Mouse (Mus musculus) midbrain, embryonic 10.5 days (tissue): ENCODE measurements at regions not wholly inside any gene's neighbourhood (a gene's known extent, or its start where the extent isn't known, plus 50 kb on each side); places are given as distances from the start of the nearest gene placed in this dataset.

Source experiments
- DNase-seq: peaks from one replicate; pipeline ENCODE4 v3.0.0-alpha.2; 2017; ENCODE audit warnings: low spot score
- H3K27ac ChIP-seq: fragments of 300-500 bp; sonication (generic); replicated peaks from 2 replicates; pipeline ENCODE4 v1.5.1; 2016; ENCODE audit warnings: mild to moderate bottlenecking
- H3K27me3 ChIP-seq: fragments of 300-500 bp; sonication (generic); 2 replicates; pipeline ENCODE4 v1.6.1; 2016; ENCODE audit warnings: low read depth, mild to moderate bottlenecking; ENCODE audit not compliant: poor library complexity, severe bottlenecking
- H3K36me3 ChIP-seq: fragments of 300-500 bp; sonication (generic); 2 replicates; pipeline ENCODE4 v1.6.1; 2016; ENCODE audit warnings: mild to moderate bottlenecking, moderate library complexity
- H3K4me1 ChIP-seq: fragments of 300-500 bp; sonication (generic); 2 replicates; pipeline ENCODE4 v1.6.1; 2016
- H3K4me3 ChIP-seq: fragments of 300-500 bp; sonication (generic); 2 replicates; pipeline ENCODE4 v1.5.1; 2016; ENCODE audit warnings: mild to moderate bottlenecking, moderate library complexity
- H3K9me3 ChIP-seq: fragments of 300-500 bp; sonication (generic); replicated peaks from 2 replicates; pipeline ENCODE4 v1.6.1; 2016; ENCODE audit warnings: mild to moderate bottlenecking
- WGBS: fragments of 180-500 bp; shearing (Covaris S2); methylation state at CpG from one replicate; pipeline ENCODE4 v1.1.7; 2016; 5-methylcytosine and 5-hydroxymethylcytosine counted together

DNA sequence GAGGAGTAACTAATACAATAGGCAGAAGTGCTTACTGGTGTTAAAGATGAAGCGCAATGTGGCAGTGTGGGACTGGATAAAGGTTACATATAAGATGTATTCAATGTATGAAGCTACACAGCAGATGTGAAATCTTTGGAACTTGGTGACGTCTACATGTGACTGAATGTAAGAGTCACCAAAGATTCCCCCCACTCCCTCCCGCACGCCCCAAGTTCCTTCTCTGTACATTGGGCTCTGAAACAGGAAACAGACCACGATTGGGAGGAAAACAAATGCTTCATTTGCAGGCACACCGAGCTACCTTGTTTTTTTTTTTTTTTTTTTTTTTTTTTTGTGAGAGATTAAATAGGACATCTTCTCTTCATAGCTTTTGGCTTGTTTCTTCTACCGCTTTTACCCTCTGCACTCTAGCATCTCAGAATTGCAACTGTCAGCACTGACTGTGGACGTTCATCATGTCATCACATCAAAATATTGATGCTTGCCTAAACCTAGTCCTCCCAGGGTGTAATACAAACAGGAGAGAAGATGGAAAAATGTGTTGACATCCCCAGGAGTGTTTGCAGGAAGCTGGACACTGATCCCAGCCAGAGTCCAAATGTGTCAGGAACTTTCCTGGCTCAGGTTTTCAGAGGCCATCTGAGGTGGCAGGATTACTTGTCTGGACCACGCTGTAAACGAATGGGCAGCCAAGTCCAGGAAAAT is 208.0 kb upstream of the Ccdc122 start:
- DNase-seq, result no peak
- WGBS, result 85% methylated on average over 10 of the region's 10 CpGs
- no peak overlapping the region for H3K27ac ChIP-seq
- H3K4me3 ChIP-seq, result no peak overlapping the region
- no peaks in the 10 kb centered on the region for H3K9me3 ChIP-seq
- no peaks in the 10 kb centered on the region for H3K36me3 ChIP-seq
- no peaks in the 10 kb centered on the region for H3K27me3 ChIP-seq
- H3K4me1 ChIP-seq, result peaks cover 10% of the 10 kb centered on the region

DNA sequence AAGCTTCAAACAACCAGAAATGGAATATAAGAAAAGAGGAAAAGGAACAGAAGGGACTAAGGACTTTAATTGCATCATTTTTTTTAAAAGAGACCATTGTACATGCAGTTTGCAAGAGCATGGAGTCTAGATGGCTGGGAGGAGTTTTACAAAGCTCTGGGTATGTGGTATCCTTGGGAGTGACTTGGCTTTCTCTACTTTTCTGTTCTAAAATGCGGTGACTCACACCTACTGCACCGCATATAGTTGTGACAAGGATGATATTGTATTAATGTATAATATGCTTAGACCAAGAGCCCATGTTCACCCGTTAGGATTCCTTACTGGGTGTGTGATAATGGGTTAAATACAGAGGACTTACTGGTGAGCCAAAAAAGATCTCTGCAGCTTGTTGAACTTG is 212.5 kb upstream of the Ccdc122 start:
- H3K4me1 ChIP-seq, result peaks cover 31% of the 10 kb centered on the region
- H3K27me3 ChIP-seq, result peaks cover 8% of the 10 kb centered on the region; the same call in 1 of the 2 replicates
- WGBS, result 92% methylated on average over 3 of the region's 3 CpGs
- H3K4me3 ChIP-seq, result no peak overlapping the region
- H3K27ac ChIP-seq, result no peak overlapping the region
- H3K9me3 ChIP-seq, result no peaks in the 10 kb centered on the region
- H3K36me3 ChIP-seq, result no peaks in the 10 kb centered on the region
- no peak for DNase-seq

DNA sequence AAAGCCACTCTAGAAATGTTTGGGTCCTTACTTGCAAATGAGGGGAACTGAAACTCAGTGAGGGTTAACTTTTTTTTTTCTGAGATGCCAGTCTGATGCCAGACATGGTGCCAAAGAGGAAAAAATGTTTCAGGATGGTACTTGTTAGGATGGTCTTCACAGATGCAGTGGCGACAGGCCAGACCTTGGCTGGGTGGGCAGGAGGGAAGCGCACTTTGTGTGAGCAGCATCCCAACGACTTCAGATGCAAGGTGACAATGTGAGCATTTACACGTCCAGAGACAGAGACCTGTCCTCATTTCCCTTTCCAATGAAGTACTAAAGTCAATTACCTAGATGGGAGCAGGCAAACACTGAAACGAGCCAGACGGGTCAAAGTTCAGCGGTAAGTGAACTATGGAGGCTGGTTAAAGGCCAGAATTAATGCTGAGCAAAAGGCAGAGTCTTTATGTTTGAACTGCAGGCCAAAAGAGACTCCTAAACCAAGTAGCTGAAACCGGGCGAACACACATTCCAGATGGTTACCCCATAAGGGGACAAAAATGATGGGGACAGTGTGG is 213.7 kb upstream of the Ccdc122 start:
- Histone ChIP-seq H3K9me3 (no peaks in the 10 kb centered on the region), H3K4me3 (no peak overlapping the region), H3K4me1 (peaks cover 31% of the 10 kb centered on the region), H3K27ac (no peak overlapping the region), H3K36me3 (no peaks in the 10 kb centered on the region), H3K27me3 (peaks cover 9% of the 10 kb centered on the region; the same call in 1 of the 2 replicates)
- WGBS, result 88% methylated on average over 9 of the region's 9 CpGs
- no peak for DNase-seq

DNA sequence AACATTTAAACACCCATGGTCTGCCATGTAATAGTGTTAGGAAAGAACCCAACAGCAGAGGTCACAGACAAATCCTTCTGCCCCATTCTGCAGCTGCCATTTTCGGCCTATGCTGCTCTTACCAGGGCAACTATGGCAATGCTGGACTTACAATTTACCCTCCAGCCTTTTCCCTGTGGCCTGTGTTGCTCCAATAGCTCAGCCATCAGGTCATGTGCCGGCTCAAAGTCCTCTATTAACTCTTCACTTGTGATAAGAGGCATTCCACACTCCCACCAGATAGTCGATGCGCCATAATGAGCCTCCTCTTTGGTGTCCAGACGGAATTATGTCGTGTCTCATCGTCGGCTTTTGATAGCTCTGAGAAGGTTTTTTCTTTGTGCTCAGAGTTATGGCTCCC is 214.7 kb upstream of the Ccdc122 start:
- H3K4me1 ChIP-seq, result peaks cover 33% of the 10 kb centered on the region
- 88% methylated on average over 8 of the region's 8 CpGs for WGBS

DNA sequence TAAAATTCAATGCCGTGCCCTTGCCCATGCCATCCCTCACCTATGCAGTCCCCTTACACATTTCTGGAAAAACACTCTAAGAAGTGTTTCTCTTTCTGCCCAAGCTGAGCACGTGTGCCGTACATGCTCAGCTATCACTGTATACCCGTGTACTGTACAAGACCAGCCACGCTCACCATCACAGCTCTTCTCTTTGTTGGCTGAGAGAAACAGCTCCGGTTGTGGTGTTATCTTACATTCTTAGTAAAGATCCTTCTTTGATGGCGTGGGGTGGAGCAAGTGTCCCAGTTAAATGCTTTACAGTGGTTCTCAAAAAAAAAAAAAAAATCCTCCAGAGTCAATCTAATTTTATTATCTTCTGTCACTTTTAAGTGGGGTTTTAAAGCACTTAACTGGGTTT is 215.1 kb upstream of the Ccdc122 start:
- WGBS, result 93% methylated on average over 7 of the region's 7 CpGs
- Histone ChIP-seq H3K4me3 (no peak overlapping the region), H3K9me3 (no peaks in the 10 kb centered on the region), H3K4me1 (peaks cover 33% of the 10 kb centered on the region), H3K27me3 (peaks cover 9% of the 10 kb centered on the region; the same call in 1 of the 2 replicates), H3K36me3 (no peaks in the 10 kb centered on the region), H3K27ac (no peak overlapping the region)
- no peak for DNase-seq

More for the DNA sequence above, 214.7 kb upstream of the Ccdc122 start:
- Histone ChIP-seq H3K4me3 (no peak overlapping the region), H3K27me3 (peaks cover 9% of the 10 kb centered on the region; the same call in 1 of the 2 replicates), H3K9me3 (no peaks in the 10 kb centered on the region), H3K27ac (no peak overlapping the region), H3K36me3 (no peaks in the 10 kb centered on the region)
- DNase-seq, result no peak

DNA sequence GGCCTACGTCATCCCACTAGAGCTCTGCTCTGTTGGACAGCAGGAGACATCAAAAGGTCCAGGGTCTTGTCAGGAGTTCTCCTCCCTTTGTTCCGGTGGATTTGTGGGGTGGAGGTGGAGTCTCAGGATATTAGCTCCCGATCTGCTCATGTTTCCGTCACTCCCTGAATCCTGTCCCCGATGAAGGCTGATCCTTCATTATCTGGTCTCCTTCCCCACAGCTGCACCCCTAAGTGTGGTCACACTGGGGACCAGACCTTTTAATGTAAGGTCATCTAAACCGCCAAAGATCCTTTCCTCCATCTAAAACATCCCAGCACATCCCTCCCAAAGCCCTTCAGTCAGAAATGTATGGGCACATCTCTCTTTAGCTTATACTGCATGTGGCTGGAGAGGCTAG is 215.6 kb upstream of the Ccdc122 start:
- H3K9me3 ChIP-seq, result no peaks in the 10 kb centered on the region
- H3K36me3 ChIP-seq, result no peaks in the 10 kb centered on the region
- H3K4me3 ChIP-seq, result no peak overlapping the region
- no peak for DNase-seq
- H3K27me3 ChIP-seq, result peaks cover 9% of the 10 kb centered on the region; the same call in 1 of the 2 replicates
- H3K27ac ChIP-seq, result no peak overlapping the region
- H3K4me1 ChIP-seq, result peaks cover 33% of the 10 kb centered on the region
- 76% methylated on average over 6 of the region's 6 CpGs for WGBS

DNA sequence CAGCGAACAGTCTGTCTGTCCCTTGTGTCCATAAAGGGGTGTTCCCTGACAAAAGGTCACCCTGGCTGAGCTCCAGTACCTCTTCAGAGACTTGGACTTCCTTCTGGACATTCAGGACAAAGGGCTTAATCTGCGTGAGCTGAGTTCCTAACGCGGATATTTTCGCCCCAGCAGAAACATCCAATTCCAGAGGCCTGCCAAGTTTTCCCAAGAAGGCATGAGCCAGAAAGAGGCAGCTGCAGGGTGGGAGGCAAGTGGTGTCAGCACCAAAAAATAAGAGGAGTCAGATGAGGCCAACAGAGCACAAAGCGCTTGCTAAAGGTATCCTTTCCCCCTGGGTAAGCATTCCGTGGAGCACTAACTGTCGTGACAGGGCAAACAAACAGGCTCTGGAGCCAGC is 216.9 kb upstream of the Ccdc122 start:
- no peak for DNase-seq
- H3K27me3 ChIP-seq, result peaks cover 9% of the 10 kb centered on the region; the same call in 1 of the 2 replicates

DNA sequence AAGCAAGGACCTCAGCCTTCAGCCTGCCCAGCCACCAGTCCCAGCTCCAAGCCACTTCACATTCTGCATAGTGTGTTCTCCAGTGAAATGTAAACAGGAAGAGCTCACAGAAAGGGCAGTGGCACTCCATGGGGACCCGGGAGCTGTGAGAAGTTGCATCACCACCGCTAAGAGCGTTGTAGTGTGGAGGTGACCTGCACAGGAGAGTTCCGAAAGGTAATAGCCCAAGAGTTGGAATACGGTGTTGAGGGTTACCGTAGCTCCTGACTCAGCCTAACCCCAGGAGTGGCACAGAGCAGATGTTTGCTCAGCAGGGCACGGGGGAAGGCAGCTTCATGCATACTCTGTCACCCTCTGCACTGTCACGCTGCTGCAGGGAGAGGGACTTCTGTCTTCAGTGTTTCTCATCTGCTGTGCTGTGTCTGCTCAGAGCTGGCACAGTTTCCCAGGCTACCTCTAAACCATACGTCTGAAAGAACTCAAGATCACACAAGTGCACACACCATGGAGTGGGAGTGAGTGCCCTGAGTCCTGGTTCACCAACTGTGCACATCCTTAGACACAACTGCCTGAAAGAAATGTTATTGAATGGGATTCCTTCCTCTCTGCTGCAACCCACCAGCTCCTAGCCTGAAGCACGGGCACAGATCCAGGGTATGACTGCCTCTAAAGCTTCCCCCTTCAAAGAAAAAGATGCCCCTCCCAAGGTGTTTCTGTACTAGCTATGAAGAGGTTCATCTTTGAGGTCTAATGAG is 218.1 kb upstream of the Ccdc122 start:
- H3K27ac ChIP-seq, result no peak overlapping the region
- no peak for DNase-seq
- no peaks in the 10 kb centered on the region for H3K36me3 ChIP-seq
- WGBS, result 66% methylated on average over 10 of the region's 10 CpGs
- H3K4me1 ChIP-seq, result peaks cover 33% of the 10 kb centered on the region
- H3K9me3 ChIP-seq, result no peaks in the 10 kb centered on the region
- H3K27me3 ChIP-seq, result peaks cover 9% of the 10 kb centered on the region; the same call in 1 of the 2 replicates
- H3K4me3 ChIP-seq, result no peak overlapping the region

More for the DNA sequence above, 216.9 kb upstream of the Ccdc122 start:
- Histone ChIP-seq H3K27ac (0 out of 2 replicates have a peak overlapping the region, but pooled peaks have one; percentile 1), H3K4me3 (no peak overlapping the region), H3K4me1 (peaks cover 33% of the 10 kb centered on the region), H3K9me3 (no peaks in the 10 kb centered on the region), H3K36me3 (no peaks in the 10 kb centered on the region)
- WGBS, result 40% methylated on average over 8 of the region's 8 CpGs

DNA sequence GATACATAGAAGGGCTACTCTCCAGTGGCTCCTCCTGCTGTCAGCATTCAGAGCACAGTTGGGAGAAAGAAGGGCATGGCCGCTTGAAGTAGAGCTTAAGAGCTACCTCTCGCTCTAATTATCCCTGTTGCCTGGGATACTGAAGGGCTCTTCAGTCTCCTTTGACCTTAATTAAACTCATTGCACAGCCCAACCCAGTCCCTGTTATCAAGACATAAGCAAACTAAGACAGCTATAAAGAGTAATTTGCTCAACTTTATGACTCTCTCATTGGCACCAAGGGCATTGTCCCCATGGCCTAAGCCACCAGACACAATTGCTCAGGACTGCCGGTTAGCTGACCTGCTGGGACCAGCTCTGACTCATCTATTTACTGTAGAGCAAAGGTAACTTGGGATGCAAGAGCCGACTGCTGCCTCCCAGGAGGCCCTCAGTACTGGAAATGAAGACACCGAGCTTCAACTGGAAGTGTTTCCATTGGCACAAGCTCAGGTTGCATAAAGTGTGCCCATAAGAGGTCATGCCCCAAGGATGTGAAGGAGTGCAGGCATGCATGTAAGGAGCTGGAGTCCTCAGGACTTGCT is 219.3 kb upstream of the Ccdc122 start:
- Histone ChIP-seq H3K27me3 (peaks cover 15% of the 10 kb centered on the region; the same call in 1 of the 2 replicates), H3K9me3 (no peaks in the 10 kb centered on the region), H3K4me1 (peaks cover 36% of the 10 kb centered on the region), H3K27ac (no peak overlapping the region), H3K4me3 (no peak overlapping the region), H3K36me3 (no peaks in the 10 kb centered on the region)
- no peak for DNase-seq
- WGBS, result 62% methylated on average over 5 of the region's 5 CpGs

DNA sequence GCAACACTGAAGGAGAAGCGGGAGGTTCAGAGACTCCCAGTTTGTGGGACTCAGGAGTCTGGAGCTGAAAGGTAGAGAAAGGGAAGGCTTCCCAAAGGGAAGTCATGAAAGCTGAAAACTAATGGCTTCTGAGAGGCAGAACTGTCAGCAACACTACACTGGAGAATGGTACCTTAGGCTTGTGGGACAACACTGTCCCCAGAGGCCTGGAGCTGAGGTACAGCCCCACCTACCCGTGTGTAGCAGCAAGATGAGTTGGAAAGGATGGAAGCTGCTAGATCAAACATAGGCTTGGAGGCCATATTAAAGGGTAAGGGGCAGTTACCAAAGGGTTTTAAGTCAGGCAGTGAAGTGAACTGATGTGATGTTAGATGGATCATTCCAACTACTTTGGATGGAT is 219.9 kb upstream of the Ccdc122 start:
- H3K36me3 ChIP-seq, result no peaks in the 10 kb centered on the region
- 91% methylated on average over 2 of the region's 2 CpGs for WGBS
- no peaks in the 10 kb centered on the region for H3K9me3 ChIP-seq
- no peak for DNase-seq
- H3K27me3 ChIP-seq, result peaks cover 18% of the 10 kb centered on the region; the same call in 1 of the 2 replicates
- no peak overlapping the region for H3K27ac ChIP-seq
- H3K4me1 ChIP-seq, result peaks cover 41% of the 10 kb centered on the region
- H3K4me3 ChIP-seq, result no peak overlapping the region

DNA sequence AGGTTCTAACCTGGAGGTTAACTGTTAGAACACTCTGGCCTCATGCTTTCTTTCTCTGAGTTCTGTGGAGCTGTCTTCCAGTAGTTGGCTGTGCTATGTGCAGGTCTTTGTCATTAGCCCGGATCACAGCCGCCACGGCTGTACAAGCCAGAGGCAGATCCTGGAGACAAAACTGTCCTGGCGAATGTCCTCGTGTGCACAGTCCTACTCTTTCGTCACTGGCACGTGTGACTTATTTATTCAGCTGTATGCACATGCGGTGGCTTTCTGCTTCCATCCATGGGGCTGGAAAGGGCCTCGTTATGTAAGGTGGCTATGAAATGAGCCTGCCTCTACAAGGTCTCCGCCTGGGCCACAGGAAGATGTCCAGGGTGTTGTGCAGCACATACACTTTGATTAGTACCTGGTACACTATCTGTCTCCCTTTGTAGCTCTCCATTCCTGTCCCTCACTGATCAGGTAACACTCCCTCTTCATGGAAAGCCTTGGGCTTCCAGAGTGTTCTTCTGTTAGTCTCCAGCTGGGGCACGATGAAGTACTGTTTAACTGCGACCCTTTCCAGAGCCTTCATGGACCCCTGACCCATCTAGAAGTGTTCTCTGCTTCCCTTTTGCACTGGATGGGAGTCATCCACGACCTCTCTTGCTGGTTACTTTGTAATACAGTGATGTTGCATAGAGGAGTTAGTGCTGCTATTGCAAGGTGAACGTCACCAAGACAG is 224.3 kb upstream of the Ccdc122 start:
- Histone ChIP-seq H3K36me3 (no peaks in the 10 kb centered on the region), H3K4me1 (peaks cover 24% of the 10 kb centered on the region), H3K4me3 (no peak overlapping the region), H3K27ac (no peak overlapping the region), H3K9me3 (no peaks in the 10 kb centered on the region), H3K27me3 (peaks cover 9% of the 10 kb centered on the region; the same call in 1 of the 2 replicates)
- DNase-seq, result no peak
- WGBS, result 78% methylated on average over 14 of the region's 14 CpGs
